Mouse (Mus musculus): ENCODE measurements around the gene Ube2b.

DNA sequence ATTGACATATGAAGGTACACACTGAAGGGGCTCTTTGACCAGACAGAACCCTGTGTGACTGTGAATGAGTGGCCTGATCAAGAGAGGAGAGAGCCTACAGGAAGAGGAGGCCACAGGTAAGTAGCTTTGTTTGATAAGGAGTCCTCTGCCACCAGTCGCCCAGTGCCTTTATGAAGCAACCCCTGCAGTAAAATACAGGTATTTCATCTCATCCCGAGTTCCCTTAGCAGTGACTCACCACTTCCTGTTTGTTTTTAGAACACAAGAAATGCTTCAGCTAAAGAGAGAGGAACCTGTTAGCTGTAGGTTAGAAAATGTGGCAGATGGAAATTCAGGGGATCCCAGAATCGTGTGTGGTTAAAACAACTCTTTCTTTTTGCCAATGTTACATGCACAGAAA, 35.3 kb upstream of the Ube2b start:
- TF ChIP-seq CTCF (IDR thresholded peaks at IDR 0.05; ENCODE audit: control insufficient read depth, insufficient read depth, insufficient replicate concordance, low read depth, low read length) (no peak), POLR2A (IDR thresholded peaks at IDR 0.05; ENCODE audit: control insufficient read depth, low read depth, low read length) (no peak)
